Mouse (Mus musculus): Measurements from ENCODE around the gene Cib3. TPM values are rescaled to one million over a fixed set of nuclear protein-coding genes. Genes with fewer than 3 reads are reported as not detected.

Gene Cib3
- not detected in 2 replicates for polyA plus RNA-seq (2015; fragmentation: Nextera tagmentation; extraction: Ambion mirVana)

DNA sequence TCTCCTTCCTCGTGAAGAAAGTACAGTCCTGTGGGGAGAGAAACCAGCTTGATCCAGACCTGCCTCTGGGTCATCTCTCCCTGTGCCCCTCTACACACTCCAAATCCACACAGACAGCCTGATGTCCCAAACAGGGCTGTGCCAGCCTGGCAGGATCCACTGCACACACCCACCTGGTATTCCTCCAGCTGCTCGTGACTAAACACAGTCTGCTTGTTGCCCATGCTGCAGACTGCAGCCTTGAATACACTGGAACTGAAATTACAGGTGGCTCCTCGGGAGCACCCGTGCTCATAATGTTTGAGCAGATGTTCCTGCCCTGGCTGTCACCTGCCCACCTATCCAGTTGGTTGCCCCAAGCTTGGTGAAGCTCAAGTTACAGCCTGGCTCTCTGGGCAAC, at the start of gene Cib3:
TSS of gene Cib3 (minus strand) at position 87 of the 400 bp plus-strand sequence.
- no peak within 1 kb of the TSS for H3K27ac ChIP-seq (ENCODE audit: low read length)
- H3K4me1 ChIP-seq (ENCODE audit: control insufficient read depth, insufficient read depth, low read length), result no peaks in the 10 kb centered on the region
- H3K9me3 ChIP-seq (replicated peaks; ENCODE audit: control insufficient read depth, low read length), result no peaks in the 10 kb centered on the region
- H3K9ac ChIP-seq (ENCODE audit: low read length), result no peak within 1 kb of the TSS
- no peaks in the 10 kb centered on the region for H3K36me3 ChIP-seq (ENCODE audit: control insufficient read depth, insufficient read depth, low read length)
- no peak within 1 kb of the TSS for H3K4me3 ChIP-seq (replicated peaks; ENCODE audit: low read length)
- no peaks in the 10 kb centered on the region; the same call in 1 of the 2 replicates for H3K27me3 ChIP-seq (ENCODE audit: control insufficient read depth, insufficient read depth, low read length)
- ATAC-seq (ENCODE audit: insufficient read depth, low FRiP score), result no peak
- 48% methylated on average over 4 of the region's 4 CpGs for WGBS
- no peak within 1 kb of the TSS for H3K4me2 ChIP-seq (ENCODE audit: low read depth, low read length)

- no peak overlapping the region for H3K27ac ChIP-seq (ENCODE audit: low read length)
- whole genome bisulfite sequencing, result 51% methylated on average over 5 of the region's 5 CpGs
- no peaks in the 10 kb centered on the region for H3K27me3 ChIP-seq (ENCODE audit: control insufficient read depth, insufficient read depth, low read length)
- H3K4me3 ChIP-seq (replicated peaks; ENCODE audit: low read length), result no peak overlapping the region
- H3K4me1 ChIP-seq (ENCODE audit: control insufficient read depth, insufficient read depth, low read length), result no peaks in the 10 kb centered on the region
- H3K36me3 ChIP-seq (ENCODE audit: control insufficient read depth, insufficient read depth, low read length), result no peaks in the 10 kb centered on the region
- ATAC-seq (ENCODE audit: insufficient read depth, low FRiP score), result no peak
- no peak overlapping the region for H3K4me2 ChIP-seq (ENCODE audit: low read depth, low read length)
- no peak overlapping the region for H3K9ac ChIP-seq (ENCODE audit: low read length)
- no peaks in the 10 kb centered on the region for H3K9me3 ChIP-seq (replicated peaks; ENCODE audit: control insufficient read depth, low read length)
Measured at GRCm38 (mm10) chr8:72261872-72262271, 49.2 kb upstream of the Cib3 start.

DNA sequence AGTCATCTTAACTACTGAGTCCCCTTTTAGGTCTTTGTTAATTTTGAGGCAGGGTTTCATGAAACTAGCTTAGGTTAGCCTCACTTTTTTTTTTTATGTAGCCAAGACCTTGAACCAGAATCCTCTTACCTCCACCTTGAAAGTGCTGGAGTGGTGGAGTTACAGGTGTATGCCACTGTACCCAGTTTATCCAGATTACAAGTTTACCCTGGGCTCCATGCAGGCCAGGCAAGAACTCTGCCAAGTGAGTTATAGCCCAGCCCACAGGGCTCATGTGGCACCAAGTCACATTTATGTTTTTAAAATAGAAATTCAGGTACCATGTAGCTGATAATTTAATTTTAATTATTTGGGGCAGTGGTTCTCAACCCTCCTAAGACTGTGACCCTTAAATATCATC, 48.8 kb upstream of the Cib3 start:
- no peaks in the 10 kb centered on the region for H3K27me3 ChIP-seq (ENCODE audit: control insufficient read depth, insufficient read depth, low read length)
- no peak overlapping the region for H3K9ac ChIP-seq (ENCODE audit: low read length)
- no peak overlapping the region for H3K27ac ChIP-seq (ENCODE audit: low read length)
- no peaks in the 10 kb centered on the region for H3K4me1 ChIP-seq (ENCODE audit: control insufficient read depth, insufficient read depth, low read length)
- H3K4me3 ChIP-seq (replicated peaks; ENCODE audit: low read length), result no peak overlapping the region
- H3K9me3 ChIP-seq (replicated peaks; ENCODE audit: control insufficient read depth, low read length), result no peaks in the 10 kb centered on the region
- no peak overlapping the region for H3K4me2 ChIP-seq (ENCODE audit: low read depth, low read length)
- ATAC-seq (ENCODE audit: insufficient read depth, low FRiP score), result no peak
- H3K36me3 ChIP-seq (ENCODE audit: control insufficient read depth, insufficient read depth, low read length), result no peaks in the 10 kb centered on the region

- H3K4me3 ChIP-seq (replicated peaks; ENCODE audit: low read length), result no peak overlapping the region
- H3K27me3 ChIP-seq (ENCODE audit: control insufficient read depth, insufficient read depth, low read length), result no peaks in the 10 kb centered on the region
- H3K9ac ChIP-seq (ENCODE audit: low read length), result no peak overlapping the region
- 35% methylated on average over 2 of the region's 2 CpGs for WGBS
- H3K4me1 ChIP-seq (ENCODE audit: control insufficient read depth, insufficient read depth, low read length), result no peaks in the 10 kb centered on the region
- no peaks in the 10 kb centered on the region for H3K36me3 ChIP-seq (ENCODE audit: control insufficient read depth, insufficient read depth, low read length)
- no peak overlapping the region for H3K4me2 ChIP-seq (ENCODE audit: low read depth, low read length)
- H3K9me3 ChIP-seq (replicated peaks; ENCODE audit: control insufficient read depth, low read length), result no peaks in the 10 kb centered on the region
- ATAC-seq (ENCODE audit: insufficient read depth, low FRiP score), result peak; percentile 42; the same call in 1 of the 2 replicates
- no peak overlapping the region for H3K27ac ChIP-seq (ENCODE audit: low read length)
Measured at GRCm38 (mm10) chr8:72261019-72261418, 48.4 kb upstream of the Cib3 start.

DNA sequence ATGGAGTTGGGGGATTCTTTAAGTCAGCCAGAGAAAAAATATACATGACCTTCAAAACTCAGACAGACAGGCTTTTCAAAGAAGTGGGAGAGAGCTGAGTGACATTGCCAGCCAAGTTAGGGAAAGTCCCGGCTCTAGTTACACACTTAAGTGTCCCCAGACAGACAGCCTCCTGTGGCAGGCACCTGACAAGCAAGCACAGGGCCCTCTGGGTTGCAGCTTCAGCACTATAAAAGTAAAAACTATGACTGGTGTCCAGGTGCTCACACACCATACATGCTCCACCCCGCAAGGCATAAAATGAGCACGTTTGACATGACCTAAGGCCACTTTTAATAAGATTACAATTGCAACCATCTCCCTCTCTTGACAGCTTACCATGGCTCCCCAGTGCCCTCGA, 47.9 kb upstream of the Cib3 start:
- Histone ChIP-seq H3K4me2 (ENCODE audit: low read depth, low read length) (no peak overlapping the region), H3K9ac (ENCODE audit: low read length) (no peak overlapping the region), H3K27me3 (ENCODE audit: control insufficient read depth, insufficient read depth, low read length) (no peaks in the 10 kb centered on the region), H3K27ac (ENCODE audit: low read length) (no peak overlapping the region), H3K4me1 (ENCODE audit: control insufficient read depth, insufficient read depth, low read length) (no peaks in the 10 kb centered on the region), H3K9me3 (replicated peaks; ENCODE audit: control insufficient read depth, low read length) (no peaks in the 10 kb centered on the region), H3K4me3 (replicated peaks; ENCODE audit: low read length) (no peak overlapping the region), H3K36me3 (ENCODE audit: control insufficient read depth, insufficient read depth, low read length) (no peaks in the 10 kb centered on the region)
- WGBS, result 64% methylated on average over 4 of the region's 4 CpGs
- no peak for ATAC-seq (ENCODE audit: insufficient read depth, low FRiP score)

DNA sequence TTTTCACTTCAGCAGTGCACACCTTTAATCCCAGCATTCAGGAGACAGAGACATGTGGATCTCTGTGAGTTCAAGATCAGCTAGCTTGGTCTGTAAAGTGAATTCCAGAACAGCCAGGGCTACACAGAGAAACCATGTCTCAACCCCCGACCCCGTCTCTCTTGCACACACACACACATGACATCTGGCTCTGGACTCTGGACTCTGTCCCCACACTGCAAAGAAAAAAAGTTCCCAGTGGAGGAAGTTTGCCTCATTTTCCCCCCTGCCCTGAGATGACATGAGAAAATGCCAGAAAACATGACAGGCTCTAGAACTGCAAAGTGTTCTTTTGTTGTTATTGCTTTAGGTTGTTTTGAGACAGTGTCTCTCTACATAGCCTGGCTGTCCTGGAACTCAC, 47.2 kb upstream of the Cib3 start:
- H3K4me1 ChIP-seq (ENCODE audit: control insufficient read depth, insufficient read depth, low read length), result no peaks in the 10 kb centered on the region
- H3K27me3 ChIP-seq (ENCODE audit: control insufficient read depth, insufficient read depth, low read length), result no peaks in the 10 kb centered on the region
- H3K4me2 ChIP-seq (ENCODE audit: low read depth, low read length), result no peak overlapping the region
- no peak for ATAC-seq (ENCODE audit: insufficient read depth, low FRiP score)
- H3K9me3 ChIP-seq (replicated peaks; ENCODE audit: control insufficient read depth, low read length), result no peaks in the 10 kb centered on the region
- 48% methylated on average over 2 of the region's 2 CpGs for WGBS
- no peaks in the 10 kb centered on the region for H3K36me3 ChIP-seq (ENCODE audit: control insufficient read depth, insufficient read depth, low read length)
- no peak overlapping the region for H3K4me3 ChIP-seq (replicated peaks; ENCODE audit: low read length)
- H3K9ac ChIP-seq (ENCODE audit: low read length), result no peak overlapping the region
- H3K27ac ChIP-seq (ENCODE audit: low read length), result no peak overlapping the region

- H3K9me3 ChIP-seq (replicated peaks; ENCODE audit: control insufficient read depth, low read length), result no peaks in the 10 kb centered on the region
- ATAC-seq (ENCODE audit: insufficient read depth, low FRiP score), result no peak
- no peaks in the 10 kb centered on the region for H3K4me1 ChIP-seq (ENCODE audit: control insufficient read depth, insufficient read depth, low read length)
- H3K36me3 ChIP-seq (ENCODE audit: control insufficient read depth, insufficient read depth, low read length), result no peaks in the 10 kb centered on the region
- WGBS, result 76% methylated on average over 1 of the region's 1 CpGs
- no peak overlapping the region for H3K27ac ChIP-seq (ENCODE audit: low read length)
- no peak overlapping the region for H3K9ac ChIP-seq (ENCODE audit: low read length)
- no peak overlapping the region for H3K4me3 ChIP-seq (replicated peaks; ENCODE audit: low read length)
- no peaks in the 10 kb centered on the region for H3K27me3 ChIP-seq (ENCODE audit: control insufficient read depth, insufficient read depth, low read length)
- H3K4me2 ChIP-seq (ENCODE audit: low read depth, low read length), result no peak overlapping the region
Measured at GRCm38 (mm10) chr8:72257902-72258238, 45.2 kb upstream of the Cib3 start.

DNA sequence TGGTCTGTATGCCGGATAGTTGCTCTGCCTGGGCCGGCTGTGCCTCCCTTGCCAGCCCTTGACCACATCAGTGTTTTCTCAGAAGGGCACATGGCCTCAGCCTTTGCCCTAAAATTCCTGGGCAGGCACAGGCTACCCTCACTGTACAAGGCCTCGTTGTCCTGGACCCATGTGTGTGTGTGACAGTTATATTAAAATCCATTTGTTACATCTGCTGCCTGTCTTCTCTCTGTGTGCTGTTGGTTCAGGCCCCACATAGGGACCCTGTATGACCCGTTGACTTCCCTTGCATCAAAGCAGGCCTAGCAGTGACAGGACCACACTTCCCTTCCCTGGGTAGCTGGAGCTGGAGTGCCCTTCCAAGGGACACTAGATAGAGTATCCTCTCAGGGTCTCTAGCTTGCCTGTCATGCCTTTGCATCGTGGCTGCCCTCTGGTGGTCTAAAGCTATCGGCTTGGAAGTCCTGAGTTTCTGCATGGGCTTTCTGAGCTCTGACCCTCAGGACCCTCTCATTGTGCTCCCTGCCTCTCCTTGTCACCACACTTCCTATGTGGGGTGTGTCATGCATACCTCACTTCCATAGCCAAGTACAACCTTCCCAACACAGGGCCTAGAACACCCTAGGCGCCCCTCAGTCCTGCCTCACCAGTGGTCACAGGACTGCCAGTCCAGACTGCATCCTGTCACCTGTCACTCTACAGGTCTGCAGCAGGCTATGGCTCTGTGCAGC, 44.7 kb upstream of the Cib3 start:
- Histone ChIP-seq H3K4me3 (replicated peaks; ENCODE audit: low read length) (no peak overlapping the region), H3K4me2 (ENCODE audit: low read depth, low read length) (no peak overlapping the region), H3K9me3 (replicated peaks; ENCODE audit: control insufficient read depth, low read length) (no peaks in the 10 kb centered on the region), H3K27me3 (ENCODE audit: control insufficient read depth, insufficient read depth, low read length) (no peaks in the 10 kb centered on the region), H3K36me3 (ENCODE audit: control insufficient read depth, insufficient read depth, low read length) (0 out of 2 replicates have a peak, but pooled peaks cover under 1% of the 10 kb centered on the region), H3K9ac (ENCODE audit: low read length) (no peak overlapping the region), H3K27ac (ENCODE audit: low read length) (no peak overlapping the region), H3K4me1 (ENCODE audit: control insufficient read depth, insufficient read depth, low read length) (no peaks in the 10 kb centered on the region)
- WGBS, result 49% methylated on average over 7 of the region's 7 CpGs
- ATAC-seq (ENCODE audit: insufficient read depth, low FRiP score), result 0 out of 2 replicates have a peak, but pooled peaks have one; percentile 7

DNA sequence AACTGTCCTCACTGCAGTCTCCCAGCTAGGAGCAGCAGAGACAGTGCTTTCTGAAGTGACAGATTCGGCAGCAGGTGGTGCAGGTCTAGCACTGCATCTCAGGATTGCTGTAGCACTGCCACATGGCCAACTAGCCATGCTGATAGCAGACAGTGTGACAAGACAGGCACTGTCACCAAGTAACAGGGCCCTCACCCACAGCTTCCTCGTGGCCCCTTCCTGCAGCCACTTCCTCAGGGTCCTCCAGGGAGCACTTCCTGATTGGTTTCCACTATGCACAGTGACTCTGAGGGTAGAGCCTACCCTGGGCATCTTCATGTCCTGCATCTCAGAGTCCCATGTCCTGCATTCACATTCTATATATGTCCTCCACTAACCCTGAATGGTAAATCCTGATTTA, 32.0 kb upstream of the Cib3 start:
- Histone ChIP-seq H3K4me1 (ENCODE audit: control insufficient read depth, insufficient read depth, low read length) (no peaks in the 10 kb centered on the region), H3K36me3 (ENCODE audit: control insufficient read depth, insufficient read depth, low read length) (peaks cover 6% of the 10 kb centered on the region; the same call in 1 of the 2 replicates), H3K4me3 (replicated peaks; ENCODE audit: low read length) (no peak overlapping the region), H3K9ac (ENCODE audit: low read length) (no peak overlapping the region), H3K27me3 (ENCODE audit: control insufficient read depth, insufficient read depth, low read length) (no peaks in the 10 kb centered on the region), H3K27ac (ENCODE audit: low read length) (no peak overlapping the region), H3K9me3 (replicated peaks; ENCODE audit: control insufficient read depth, low read length) (no peaks in the 10 kb centered on the region), H3K4me2 (ENCODE audit: low read depth, low read length) (no peak overlapping the region)
- no peak for ATAC-seq (ENCODE audit: insufficient read depth, low FRiP score)
- WGBS, result 71% methylated on average over 2 of the region's 2 CpGs

Measured in stomach, embryonic 16.5 days (tissue).